Mouse (Mus musculus): ENCODE measurements around the gene Atad1. TPM values are rescaled to one million over a fixed set of nuclear protein-coding genes. Genes with fewer than 3 reads are reported as not detected.

The Atad1 gene
- polyA plus RNA-seq, 1 experiment = 70.7 TPM

DNA sequence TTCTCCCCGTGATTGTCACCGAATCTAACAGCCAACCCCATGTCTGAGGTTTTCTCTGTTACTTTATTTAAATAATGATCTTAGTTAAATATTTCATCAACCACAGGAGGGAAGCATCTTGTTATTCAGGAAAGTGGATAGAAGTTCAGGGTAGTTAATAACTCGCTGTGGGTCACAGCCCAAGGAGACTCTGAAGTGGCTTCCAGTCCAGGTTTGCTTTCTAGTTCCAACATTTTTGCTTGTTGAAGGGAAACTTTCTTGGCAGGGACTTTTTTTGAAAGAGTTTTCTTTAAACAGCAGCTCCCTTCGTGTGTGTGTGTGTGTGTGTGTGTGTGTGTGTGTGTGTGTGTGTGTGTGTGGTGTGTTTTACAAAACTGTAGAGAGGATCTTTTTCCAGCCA is 112.0 kb downstream of the Atad1 start:
- DNase-seq (ENCODE audit: extremely low spot score in 1 of 2, low spot score in 1 of 2) = no peak

- DNase-seq (ENCODE audit: extremely low spot score in 1 of 2, low spot score in 1 of 2) = no peak
These were observed 112.7 kb downstream of the Atad1 start for GRCm38 (mm10) chr19:32626768-32627331.

DNA sequence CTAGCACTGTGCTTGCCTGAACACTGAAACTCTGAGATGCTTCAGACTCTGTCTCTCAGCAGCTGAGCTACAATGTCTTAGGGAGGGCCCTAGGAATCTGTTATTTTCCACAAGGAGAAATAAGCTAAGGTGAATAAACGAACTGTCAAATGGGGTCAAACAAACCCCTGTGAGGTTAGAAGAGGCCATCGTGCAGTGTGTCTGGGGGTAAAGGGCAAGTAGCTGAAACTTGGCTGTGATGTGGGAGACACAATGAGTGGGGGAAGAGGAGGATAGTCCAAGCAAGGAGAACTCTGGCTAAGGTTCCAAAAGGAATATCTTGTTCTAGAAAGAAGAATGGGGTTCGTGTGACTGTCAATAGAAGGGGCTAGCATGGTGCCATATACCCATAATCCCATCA is 117.4 kb downstream of the Atad1 start:
- no peak for DNase-seq (ENCODE audit: extremely low spot score in 1 of 2, low spot score in 1 of 2)

Other genes with a start within 250 kb of the Atad1 start
- gene Papss2, start 144.0 kb downstream of the Atad1 start, polyA plus RNA-seq (2012; rRNA removed) = 9.6 and 10.0 TPM in 2 replicates
- 64.6 and 66.3 TPM in 2 replicates for gene Pten, start 17.7 kb upstream of the Atad1 start, polyA plus RNA-seq (2012; rRNA removed)

All from frontal cortex, adult 2 months (tissue).